Mouse (Mus musculus): ENCODE measurements around the gene Dnase1l2. TPM values are rescaled to one million over a fixed set of nuclear protein-coding genes. Genes with fewer than 3 reads are reported as not detected.

Gene Dnase1l2
- total RNA-seq, 4 experiments from 2014 or later: 5.8 to 12.1 (median 8.2) TPM

Other genes starting within 250 kb of the Dnase1l2 start
- 10 to 100 TPM; 60.0 to 71.5 (median 64.0) TPM for gene Tbc1d24, start 237.5 kb downstream of the Dnase1l2 start, total RNA-seq (2022)
- 10 to 100 TPM in 1 of 4 experiments, 1 to 10 TPM in 3; 8.6 to 10.1 (median 9.3) TPM for gene Ntn3, start 233.6 kb downstream of the Dnase1l2 start, total RNA-seq (2022)
- gene Tedc2, start 222.3 kb downstream of the Dnase1l2 start, total RNA-seq (2022): 10 to 100 TPM in 2 of 4 experiments, 1 to 10 TPM in 2; 8.7 to 11.4 (median 10.0) TPM
- gene Ccnf, start 191.6 kb downstream of the Dnase1l2 start, total RNA-seq (2022): 1 to 10 TPM; 5.1 to 8.0 (median 7.5) TPM
- gene Abca17, start 92.0 kb downstream of the Dnase1l2 start, total RNA-seq (2022): 1 to 10 TPM in 1 of 4 experiments, under 1 TPM in 3; 0.49 to 1.1 (median 0.75) TPM
- gene Abca3, start 91.2 kb downstream of the Dnase1l2 start, total RNA-seq (2022): 10 to 100 TPM; 63.7 to 69.3 (median 67.1) TPM
- gene Rnps1, start 28.5 kb downstream of the Dnase1l2 start, total RNA-seq (2022): 100 to 1,000 TPM; 122 to 134 (median 134) TPM
- 10 to 100 TPM; 23.1 to 33.9 (median 27.9) TPM for gene Eci1, start 16.5 kb downstream of the Dnase1l2 start, total RNA-seq (2022)
- 10 to 100 TPM; 31.0 to 44.2 (median 38.4) TPM for gene E4f1, start 27.2 kb upstream of the Dnase1l2 start, total RNA-seq (2022)
- gene Pgp, start 27.3 kb upstream of the Dnase1l2 start, total RNA-seq (2022): 10 to 100 TPM; 54.8 to 62.3 (median 57.7) TPM
- 1 to 10 TPM in 2 of 4 experiments, under 1 TPM in 2; 0.90 to 2.0 (median 1.4) TPM for gene Bricd5, start 30.8 kb upstream of the Dnase1l2 start, total RNA-seq (2022)
- 10 to 100 TPM; 39.7 to 43.9 (median 41.9) TPM for gene Mlst8, start 36.0 kb upstream of the Dnase1l2 start, total RNA-seq (2022)
- 100 to 1,000 TPM; 134 to 172 (median 153) TPM for gene Caskin1, start 45.5 kb upstream of the Dnase1l2 start, total RNA-seq (2022)
- 100 to 1,000 TPM in 2 of 4 experiments, 10 to 100 TPM in 2; 82.9 to 106 (median 97.4) TPM for gene Traf7, start 84.8 kb upstream of the Dnase1l2 start, total RNA-seq (2022)
- gene Rab26, start 91.1 kb upstream of the Dnase1l2 start, total RNA-seq (2022): 10 to 100 TPM; 63.4 to 66.7 (median 65.6) TPM
- 100 to 1,000 TPM in 1 of 4 experiments, 10 to 100 TPM in 3; 72.1 to 120 (median 88.4) TPM for gene Pkd1, start 106.7 kb upstream of the Dnase1l2 start, total RNA-seq (2022)
- 100 to 1,000 TPM; 149 to 212 (median 191) TPM for gene Tsc2, start 189.5 kb upstream of the Dnase1l2 start, total RNA-seq (2022)
- 1 to 10 TPM; 6.5 to 9.1 (median 7.6) TPM for gene Nthl1, start 189.6 kb upstream of the Dnase1l2 start, total RNA-seq (2022)
- gene Slc9a3r2, start 207.2 kb upstream of the Dnase1l2 start, total RNA-seq (2022): 10 to 100 TPM; 41.9 to 48.7 (median 44.1) TPM
- gene Npw, start 215.4 kb upstream of the Dnase1l2 start, total RNA-seq (2022): 1 to 10 TPM in 3 of 4 experiments, not detected in 1; 1.1 to 2.6 (median 2.5) TPM
- gene Zfp598, start 226.6 kb upstream of the Dnase1l2 start, total RNA-seq (2022): 10 to 100 TPM; 36.8 to 41.6 (median 38.2) TPM
- gene Syngr3, start 246.8 kb upstream of the Dnase1l2 start, total RNA-seq (2022): 100 to 1,000 TPM; 137 to 165 (median 150) TPM